Mouse (Mus musculus) forebrain, postnatal 0 days (tissue): Measurements from ENCODE around the gene Pkm. TPM values are rescaled to one million over a fixed set of nuclear protein-coding genes. Genes with fewer than 3 reads are reported as not detected.
A peak's percentile ranks its signal among the peaks of the same experiment; 100 is the strongest.

Experiments
- ATAC-seq: fragments of 200-750 bp; cut with Nextera tagmentation; 2 replicates; pipeline ENCODE4 v1.8.0; 2017; ENCODE audit warnings: mild to moderate bottlenecking, moderate library complexity
- DNase-seq: peaks from one replicate; pipeline ENCODE4 v3.0.0-alpha.2; 2015
- H3K27ac ChIP-seq: fragments of 300-500 bp; sonication (generic); 2 replicates; pipeline ENCODE4 v1.5.1; 2014; ENCODE audit warnings: low read depth, mild to moderate bottlenecking, antibody characterized with exemption, low read length, moderate library complexity, mixed read lengths
- H3K27me3 ChIP-seq: fragments of 300-500 bp; sonication (generic); 2 replicates; pipeline ENCODE4 v1.6.1; 2014; ENCODE audit warnings: mild to moderate bottlenecking, low read length, mixed read lengths; ENCODE audit not compliant: insufficient read depth
- H3K36me3 ChIP-seq: fragments of 300-500 bp; sonication (generic); 2 replicates; pipeline ENCODE4 v1.6.1; 2014; ENCODE audit warnings: mild to moderate bottlenecking, moderate library complexity; ENCODE audit not compliant: insufficient read depth
- H3K4me1 ChIP-seq: fragments of 300-500 bp; sonication (generic); 2 replicates; pipeline ENCODE4 v1.6.1; 2014; ENCODE audit warnings: antibody characterized with exemption; ENCODE audit not compliant: insufficient read depth
- H3K4me2 ChIP-seq: fragments of 300-500 bp; sonication (generic); 2 replicates; pipeline ENCODE4 v1.6.1; 2014; ENCODE audit warnings: low read depth, mild to moderate bottlenecking, moderate library complexity
- H3K4me3 ChIP-seq: fragments of 300-500 bp; sonication (generic); 2 replicates; pipeline ENCODE4 v1.5.1; 2014; ENCODE audit warnings: low read depth, low read length, mixed read lengths
- H3K9ac ChIP-seq: fragments of 300-500 bp; sonication (generic); 2 replicates; pipeline ENCODE4 v1.6.1; 2014; ENCODE audit warnings: mild to moderate bottlenecking
- H3K9me3 ChIP-seq: fragments of 300-500 bp; sonication (generic); 2 replicates; pipeline ENCODE4 v1.6.1; 2016; ENCODE audit warnings: low read length
- CTCF ChIP-seq: sonication (generic); IDR thresholded peaks from 2 replicates; pipeline ENCODE4 v1.5.1; 2016; ENCODE audit warnings: antibody characterized with exemption, control low read depth, low read depth
- WGBS: fragments of 180-500 bp; shearing (Covaris S2); extraction: QIAGEN DNeasy Blood & Tissue Kit; methylation state at CpG from one replicate; pipeline ENCODE4 v1.1.7; 2014; 5-methylcytosine and 5-hydroxymethylcytosine counted together
- polyA plus RNA-seq: library from polyadenylated mRNA; unstranded; fragments of >200 nt; fragmentation: Nextera tagmentation; extraction: Ambion mirVana; gene quantifications from 2 replicates; pipeline ENCODE4 v1.2.1, GENCODE M21; 2015
- total RNA-seq: library from RNA; depleted of rRNA; stranded (reverse); fragments of >200 nt; gene quantifications from 2 replicates; pipeline ENCODE4 v1.2.3, GENCODE M21; 2014; rRNA removed

Gene Pkm
- 677 and 762 TPM in 2 replicates for total RNA-seq
- polyA plus RNA-seq: 764 and 783 TPM in 2 replicates

DNA sequence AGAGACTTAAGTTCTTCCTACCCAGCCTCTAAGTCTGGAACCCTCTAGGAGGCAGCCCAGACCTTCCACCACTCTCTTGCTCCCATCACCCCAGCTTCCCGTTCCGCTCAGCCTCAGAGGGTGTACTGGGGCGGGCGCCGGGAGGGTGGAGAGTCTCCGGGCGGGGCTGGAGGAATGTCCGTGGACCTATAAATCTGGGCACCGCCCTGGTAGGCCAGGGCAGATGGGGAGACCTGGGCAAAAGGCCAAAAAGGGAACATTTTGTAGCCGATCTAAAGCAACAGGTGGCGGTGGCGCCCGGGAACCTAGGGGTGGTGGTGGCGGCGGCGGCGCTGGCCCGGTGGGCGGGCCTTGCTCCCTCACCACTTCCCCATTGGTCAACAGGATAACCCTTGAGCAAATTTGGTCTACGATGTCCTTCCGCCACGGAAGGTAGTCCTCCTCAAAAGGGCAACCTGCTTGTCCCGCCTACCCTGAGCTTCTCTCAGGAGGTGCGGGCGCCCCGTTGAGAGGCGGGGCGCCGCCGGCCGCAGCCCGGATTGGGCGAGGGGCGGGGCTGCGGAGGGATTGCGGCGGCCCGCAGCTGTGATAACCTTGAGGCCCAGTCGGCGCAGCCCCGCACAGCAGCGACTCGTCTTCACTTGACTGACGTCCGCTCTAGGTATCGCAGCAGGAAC is at the start of gene Pkm:
Gene Pkm, plus strand, starts transcription at position 411 of the 677 bp plus-strand sequence.
- Histone ChIP-seq H3K9me3 (no peaks in the 10 kb centered on the region), H3K27ac (peak within 1 kb of the TSS; percentile 93), H3K4me2 (peak within 1 kb of the TSS; percentile 59), H3K36me3 (peaks cover 2% of the 10 kb centered on the region), H3K4me1 (peaks cover 27% of the 10 kb centered on the region), H3K4me3 (peak within 1 kb of the TSS; percentile 66), H3K27me3 (no peaks in the 10 kb centered on the region), H3K9ac (peak within 1 kb of the TSS; percentile 85)
- 1% methylated on average over 46 of the region's 46 CpGs for WGBS
- TF ChIP-seq CTCF: peak; percentile 45
- ATAC-seq (peak; percentile 89), DNase-seq (peak; percentile 96)

DNA sequence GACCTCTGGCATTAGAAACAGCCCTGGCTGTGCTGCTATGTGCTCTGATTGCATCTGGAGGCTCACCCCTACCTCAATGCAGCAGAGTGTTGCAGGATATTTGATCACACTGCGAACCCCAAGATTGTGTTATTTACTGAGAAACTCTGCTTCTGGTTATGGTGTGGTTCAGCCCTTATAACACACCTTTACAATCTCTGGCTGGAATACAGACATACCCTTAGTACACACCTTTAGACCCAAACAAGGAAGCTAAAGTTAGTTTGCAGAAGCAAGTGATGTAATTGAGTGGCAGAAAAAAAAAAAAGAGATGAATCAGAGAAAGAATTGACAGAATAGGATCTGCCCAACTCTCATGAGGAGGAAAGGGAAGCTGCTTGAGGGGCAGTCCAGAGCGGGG is 45.2 kb upstream of the Pkm start:
- H3K36me3 ChIP-seq: peaks cover 8% of the 10 kb centered on the region; the same call in 1 of the 2 replicates
- TF ChIP-seq CTCF: no peak
- DNase-seq (no peak), ATAC-seq (no peak)
- H3K4me3 ChIP-seq: no peak overlapping the region
- no peak overlapping the region for H3K27ac ChIP-seq
- no peaks in the 10 kb centered on the region for H3K27me3 ChIP-seq
- H3K4me2 ChIP-seq: no peak overlapping the region
- WGBS: 94% methylated on average over 2 of the region's 2 CpGs
- H3K9me3 ChIP-seq: no peaks in the 10 kb centered on the region
- H3K9ac ChIP-seq: no peak overlapping the region
- H3K4me1 ChIP-seq: no peaks in the 10 kb centered on the region

GRCm38 (mm10) chr9:59615797-59616196 is 40.4 kb upstream of the Pkm start:
- TF ChIP-seq CTCF: no peak
- H3K9ac ChIP-seq: no peak overlapping the region
- H3K4me1 ChIP-seq: peaks cover 20% of the 10 kb centered on the region
- DNase-seq (no peak), ATAC-seq (no peak)
- WGBS: 81% methylated on average over 2 of the region's 2 CpGs
- H3K9me3 ChIP-seq: no peaks in the 10 kb centered on the region
- H3K27ac ChIP-seq: no peak overlapping the region
- H3K4me3 ChIP-seq: no peak overlapping the region
- no peak overlapping the region for H3K4me2 ChIP-seq
- no peaks in the 10 kb centered on the region for H3K36me3 ChIP-seq
- no peaks in the 10 kb centered on the region for H3K27me3 ChIP-seq

DNA sequence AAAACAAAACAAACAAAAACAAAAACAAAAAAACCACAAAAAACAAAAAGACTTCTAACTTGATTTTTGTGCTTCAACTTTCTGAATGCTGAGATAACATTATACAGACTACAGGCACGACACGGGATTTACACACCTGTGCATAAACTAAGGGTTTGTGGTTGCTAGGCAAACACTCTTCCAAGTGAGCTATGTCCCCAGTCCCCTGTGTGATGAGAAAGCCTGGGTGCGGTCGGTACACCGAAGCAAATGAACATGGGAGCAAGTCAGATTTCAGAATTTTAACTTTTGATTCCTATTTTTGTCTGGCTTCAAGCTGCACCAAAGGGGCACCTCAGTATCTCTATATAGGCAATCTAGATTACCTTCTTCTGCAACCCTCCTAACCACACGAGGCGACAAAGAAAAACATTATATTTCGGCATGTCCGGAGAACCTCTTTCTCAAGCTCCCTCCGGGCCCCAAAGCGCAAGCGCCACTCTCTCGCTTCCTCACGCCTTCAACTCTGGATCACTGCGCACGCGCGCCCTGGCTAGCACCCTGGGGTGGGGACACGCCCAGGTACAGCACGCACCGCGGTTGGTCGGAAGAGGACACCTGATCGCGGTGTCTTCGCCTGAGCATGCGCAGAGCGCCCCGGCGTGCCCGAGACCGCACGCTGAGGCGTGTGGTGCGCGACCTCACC is 39.4 kb upstream of the Pkm start, which contains the start of gene Parp6:
Gene Parp6, plus strand, starts transcription at position 663 of the 685 bp plus-strand sequence.
- 1% methylated on average over 36 of the region's 36 CpGs for WGBS
- no peaks in the 10 kb centered on the region for H3K27me3 ChIP-seq
- TF ChIP-seq CTCF: peak; percentile 27; the same call in 1 of the 2 replicates
- ATAC-seq: peak; percentile 98
- peak within 1 kb of the TSS; percentile 94 for H3K4me3 ChIP-seq
- H3K4me2 ChIP-seq: peak within 1 kb of the TSS; percentile 62
- H3K27ac ChIP-seq: peak within 1 kb of the TSS; percentile 84
- H3K4me1 ChIP-seq: peaks cover 20% of the 10 kb centered on the region
- H3K36me3 ChIP-seq: no peaks in the 10 kb centered on the region
- peak within 1 kb of the TSS; percentile 84 for H3K9ac ChIP-seq
- no peaks in the 10 kb centered on the region for H3K9me3 ChIP-seq
- peak; percentile 100 for DNase-seq

DNA sequence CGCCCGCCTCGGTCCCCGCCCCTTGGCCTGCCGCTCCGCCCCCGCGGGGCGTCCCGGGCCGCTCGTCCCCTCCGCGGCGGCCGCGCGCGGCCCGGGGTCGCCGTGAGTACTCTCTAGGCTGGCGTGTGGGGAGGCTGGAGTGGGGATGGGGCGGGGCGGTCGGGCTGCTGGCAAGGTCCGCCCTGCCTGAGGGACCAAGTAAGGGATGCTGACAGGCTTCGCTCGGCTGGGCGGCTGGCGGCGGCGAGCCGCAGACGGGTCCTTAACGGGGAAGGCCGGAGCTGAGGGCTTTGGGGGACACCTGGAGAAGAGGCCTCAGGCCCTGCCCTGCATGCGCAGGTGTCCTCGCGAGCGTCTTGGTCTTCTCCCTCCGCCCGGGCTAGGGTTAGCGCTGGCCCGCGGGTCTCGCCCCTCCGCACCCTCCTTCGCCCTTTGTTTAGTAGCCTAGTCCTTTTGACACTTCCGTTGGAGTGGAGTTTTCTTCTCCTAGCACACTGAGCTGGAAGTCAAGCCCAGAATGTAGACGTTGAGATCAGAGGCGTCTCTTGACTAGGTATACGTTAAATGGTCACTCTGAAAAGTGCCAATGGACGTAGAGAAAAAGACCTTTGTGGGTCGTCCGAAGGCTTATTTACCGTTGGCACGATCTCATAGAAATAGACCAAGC is 38.7 kb upstream of the Pkm start:
- H3K36me3 ChIP-seq: peaks cover 3% of the 10 kb centered on the region
- H3K27ac ChIP-seq: peak overlapping the region; percentile 84
- ATAC-seq (peak; percentile 9), DNase-seq (no peak)
- peak overlapping the region; percentile 62 for H3K4me2 ChIP-seq
- H3K4me1 ChIP-seq: peaks cover 20% of the 10 kb centered on the region
- H3K9ac ChIP-seq: peak overlapping the region; percentile 84
- H3K4me3 ChIP-seq: peak overlapping the region; percentile 94
- no peaks in the 10 kb centered on the region for H3K9me3 ChIP-seq
- no peak for TF ChIP-seq CTCF
- H3K27me3 ChIP-seq: no peaks in the 10 kb centered on the region
- under 1% methylated on average over 54 of the region's 58 CpGs for WGBS

GRCm38 (mm10) chr9:59638372-59638771 is 17.8 kb upstream of the Pkm start:
- Histone ChIP-seq H3K4me3 (no peak overlapping the region), H3K36me3 (peaks cover 61% of the 10 kb centered on the region), H3K27ac (no peak overlapping the region), H3K4me2 (no peak overlapping the region), H3K9ac (no peak overlapping the region), H3K27me3 (no peaks in the 10 kb centered on the region), H3K9me3 (no peaks in the 10 kb centered on the region), H3K4me1 (no peaks in the 10 kb centered on the region)
- ATAC-seq (no peak), DNase-seq (no peak)
- no peak for TF ChIP-seq CTCF
- WGBS: 96% methylated on average over 1 of the region's 1 CpGs

DNA sequence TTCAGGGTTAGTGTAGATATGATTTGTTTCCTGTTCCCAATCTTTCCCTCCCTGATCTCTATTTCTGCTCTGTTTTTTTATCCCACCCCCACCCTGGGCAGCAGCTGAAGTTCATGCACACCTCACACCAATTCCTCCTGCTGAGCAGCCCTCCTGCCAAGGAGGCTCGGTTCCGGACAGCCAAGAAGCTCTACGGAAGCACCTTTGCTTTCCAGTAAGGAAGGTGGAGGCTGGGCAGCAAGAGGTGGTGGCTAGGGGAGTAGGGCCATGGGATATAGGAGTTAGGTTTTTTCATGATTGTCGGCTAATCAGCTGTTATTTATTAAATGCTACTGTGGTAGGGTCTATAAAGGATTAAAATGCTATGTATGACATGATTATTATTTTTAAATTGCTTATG is 16.2 kb upstream of the Pkm start:
- WGBS: 94% methylated on average over 4 of the region's 4 CpGs
- Histone ChIP-seq H3K9ac (no peak overlapping the region), H3K9me3 (no peaks in the 10 kb centered on the region), H3K27me3 (no peaks in the 10 kb centered on the region), H3K4me2 (no peak overlapping the region), H3K4me3 (no peak overlapping the region), H3K4me1 (no peaks in the 10 kb centered on the region), H3K27ac (no peak overlapping the region), H3K36me3 (peaks cover 53% of the 10 kb centered on the region)
- no peak for ATAC-seq
- no peak for TF ChIP-seq CTCF
- DNase-seq: no peak
